Mouse (Mus musculus): ENCODE results near the gene Lce3b. TPM values are rescaled to one million over a fixed set of nuclear protein-coding genes. Genes with fewer than 3 reads are reported as not detected.

Lce3b gene
- not detected for total RNA-seq (2023)

GRCm38 (mm10) chr3:92932679-92933078, at the start of gene Lce3b:
Gene Lce3b, plus strand, starts transcription at chr3:92932979.

GRCm38 (mm10) chr3:92926130-92926529, 6.6 kb upstream of the Lce3b start, which contains the start of gene Lce3a:
Gene Lce3a, minus strand, starts transcription at chr3:92926230.

GRCm38 (mm10) chr3:92944186-92944585, 11.4 kb downstream of the Lce3b start, which contains the start of gene Lce3c:
Gene Lce3c, plus strand, starts transcription at chr3:92944486.

GRCm38 (mm10) chr3:92957090-92957489, 24.3 kb downstream of the Lce3b start, which contains the start of gene Lce3d:
Gene Lce3d, plus strand, starts transcription at chr3:92957390.

GRCm38 (mm10) chr3:92966761-92967160, 34.0 kb downstream of the Lce3b start, which contains the start of gene Lce3e:
Gene Lce3e, plus strand, starts transcription at chr3:92967061.

Other genes with a start within 250 kb of the Lce3b start
- gene Lce1d, start 245.8 kb upstream of the Lce3b start, total RNA-seq (2023): not detected
- not detected for gene Lce1e, start 223.9 kb upstream of the Lce3b start, total RNA-seq (2023)
- gene Lce1f, start 212.6 kb upstream of the Lce3b start, total RNA-seq (2023): not detected
- gene Gm38119, start 193.9 kb upstream of the Lce3b start, total RNA-seq (2023): not detected
- not detected for gene Lce1g, start 180.6 kb upstream of the Lce3b start, total RNA-seq (2023)
- not detected for gene Lce1h, start 167.9 kb upstream of the Lce3b start, total RNA-seq (2023)
- not detected for gene Lce1i, start 154.1 kb upstream of the Lce3b start, total RNA-seq (2023)
- gene Lce1j, start 142.5 kb upstream of the Lce3b start, total RNA-seq (2023): not detected
- not detected for gene Lce1k, start 125.1 kb upstream of the Lce3b start, total RNA-seq (2023)
- gene Kprp, start 105.7 kb upstream of the Lce3b start, total RNA-seq (2023): not detected
- not detected for gene Lce1l, start 81.7 kb upstream of the Lce3b start, total RNA-seq (2023)
- gene 2310050C09Rik, start 62.8 kb upstream of the Lce3b start, total RNA-seq (2023): not detected
- not detected for gene Lce3a, start 6.7 kb upstream of the Lce3b start, total RNA-seq (2023)
- not detected for gene Lce3c, start 11.5 kb downstream of the Lce3b start, total RNA-seq (2023)
- gene Lce3d, start 24.4 kb downstream of the Lce3b start, total RNA-seq (2023): not detected
- gene Lce3e, start 34.1 kb downstream of the Lce3b start, total RNA-seq (2023): not detected
- not detected for gene Lce3f, start 59.2 kb downstream of the Lce3b start, total RNA-seq (2023)
- gene Crct1, start 82.7 kb downstream of the Lce3b start, total RNA-seq (2023): not detected
- gene Lce1m, start 86.1 kb downstream of the Lce3b start, total RNA-seq (2023): not detected
- not detected for gene Gm4858, start 135.8 kb downstream of the Lce3b start, total RNA-seq (2023)
- not detected for gene Crnn, start 211.8 kb downstream of the Lce3b start, total RNA-seq (2023)